Mouse (Mus musculus): ENCODE measurements around the gene Med27. TPM values are rescaled to one million over a fixed set of nuclear protein-coding genes. Genes with fewer than 3 reads are reported as not detected.

Med27 gene
- polyA plus RNA-seq (2014; fragmentation: Illumina TruSeq; extraction: RNeasy Lipid Tissue Mini Kit (QIAGEN cat#74804); ENCODE audit: low read depth, low replicate concordance): 15.8 TPM

DNA sequence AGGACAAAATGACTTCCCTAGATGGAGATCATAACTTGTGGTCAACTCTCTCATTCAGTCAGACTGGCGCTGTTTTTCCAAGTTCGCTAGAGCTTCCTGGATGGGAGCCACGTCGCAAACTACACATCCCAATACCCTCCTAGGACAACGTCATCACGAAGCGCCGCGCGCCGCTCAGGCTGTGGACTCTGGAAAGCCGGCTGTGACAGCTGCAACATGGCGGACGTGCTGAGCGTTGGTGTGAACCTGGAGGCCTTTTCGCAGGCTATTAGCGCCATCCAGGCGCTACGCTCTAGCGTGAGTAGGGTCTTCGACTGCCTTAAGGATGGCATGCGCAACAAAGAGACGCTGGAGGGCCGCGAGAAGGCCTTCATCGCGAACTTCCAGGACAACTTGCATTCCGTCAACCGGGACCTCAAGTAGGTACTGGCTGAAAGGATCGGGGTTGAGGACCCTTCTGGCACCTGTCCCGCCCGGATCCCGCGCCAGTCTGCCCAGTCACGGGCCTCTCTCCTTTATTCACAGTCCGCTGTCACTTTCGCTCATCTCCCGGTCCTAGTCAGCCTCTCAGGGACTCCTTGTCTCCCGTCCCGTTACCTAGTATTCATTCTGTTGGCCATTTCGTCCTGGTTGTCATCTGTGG, at the start of gene Med27:
Gene Med27, plus strand, starts transcription at position 191 of the 643 bp plus-strand sequence.

Other genes with a start within 250 kb of the Med27 start
- gene Setx, start 222.6 kb upstream of the Med27 start, polyA plus RNA-seq (2014; fragmentation: Illumina TruSeq; extraction: RNeasy Lipid Tissue Mini Kit (QIAGEN cat#74804); ENCODE audit: low read depth, low replicate concordance): 21.1 TPM
- 11.5 TPM for gene Ntng2, start 93.8 kb upstream of the Med27 start, polyA plus RNA-seq (2014; fragmentation: Illumina TruSeq; extraction: RNeasy Lipid Tissue Mini Kit (QIAGEN cat#74804); ENCODE audit: low read depth, low replicate concordance)

Measured in adipose tissue, adult 10 weeks (tissue).